Mouse (Mus musculus) intestine, postnatal 0 days (tissue): Measurements from ENCODE around the gene Rab17. TPM values are rescaled to one million over a fixed set of nuclear protein-coding genes. Genes with fewer than 3 reads are reported as not detected.
A peak's percentile ranks its signal among the peaks of the same experiment; 100 is the strongest.

ENCODE experiments used
- ATAC-seq: fragments of 200-750 bp; cut with Nextera tagmentation; 2 replicates; pipeline ENCODE4 v1.8.0; 2017; ENCODE audit warnings: mild to moderate bottlenecking, moderate TSS enrichment, moderate library complexity
- H3K27ac ChIP-seq: fragments of 300-500 bp; sonication (generic); 2 replicates; pipeline ENCODE4 v1.5.1; 2014; ENCODE audit warnings: mild to moderate bottlenecking, low read depth, low read length, moderate library complexity
- H3K27me3 ChIP-seq: fragments of 300-500 bp; sonication (generic); replicated peaks from 2 replicates; pipeline ENCODE4 v1.6.1; 2014; ENCODE audit warnings: low read length, mixed read lengths; ENCODE audit not compliant: control insufficient read depth, insufficient read depth
- H3K36me3 ChIP-seq: fragments of 300-500 bp; sonication (generic); 2 replicates; pipeline ENCODE4 v1.6.1; 2014; ENCODE audit warnings: mild to moderate bottlenecking, moderate library complexity; ENCODE audit not compliant: control insufficient read depth, insufficient read depth
- H3K4me1 ChIP-seq: fragments of 300-500 bp; sonication (generic); replicated peaks from 2 replicates; pipeline ENCODE4 v1.6.1; 2014; ENCODE audit warnings: antibody characterized with exemption, low read length, mixed read lengths; ENCODE audit not compliant: control insufficient read depth, insufficient read depth
- H3K4me2 ChIP-seq: fragments of 300-500 bp; sonication (generic); replicated peaks from 2 replicates; pipeline ENCODE4 v1.6.1; 2014; ENCODE audit warnings: low read depth, mild to moderate bottlenecking, moderate library complexity
- H3K4me3 ChIP-seq: fragments of 300-500 bp; sonication (generic); 2 replicates; pipeline ENCODE4 v1.5.1; 2014; ENCODE audit warnings: low read depth, low read length
- H3K9ac ChIP-seq: fragments of 300-500 bp; sonication (generic); 2 replicates; pipeline ENCODE4 v1.6.1; 2014; ENCODE audit warnings: mild to moderate bottlenecking, low read depth, low read length
- H3K9me3 ChIP-seq: fragments of 300-500 bp; sonication (generic); 2 replicates; pipeline ENCODE4 v1.6.1; 2016; ENCODE audit warnings: mixed run types; ENCODE audit not compliant: control insufficient read depth
- CTCF ChIP-seq: sonication (generic); IDR thresholded peaks from 2 replicates; pipeline ENCODE4 v1.5.1; 2016; ENCODE audit warnings: low read depth, mild to moderate bottlenecking, control low read depth, antibody characterized with exemption, moderate library complexity
- WGBS: fragments of 180-500 bp; shearing (Covaris S2); extraction: QIAGEN DNeasy Blood & Tissue Kit; methylation state at CpG from one replicate; pipeline ENCODE4 v1.1.7; 2014; 5-methylcytosine and 5-hydroxymethylcytosine counted together
- polyA plus RNA-seq: library from polyadenylated mRNA; unstranded; fragments of >200 nt; fragmentation: Nextera tagmentation; extraction: Ambion mirVana; gene quantifications from 2 replicates; pipeline ENCODE4 v1.2.1, GENCODE M21; 2015

The Rab17 gene
- polyA plus RNA-seq, 1 experiment from 2014 or later: 75.4 TPM

GRCm38 (mm10) chr1:90933001-90933400 is 36.5 kb downstream of the Rab17 start:
- Histone ChIP-seq H3K9ac (no peak overlapping the region), H3K4me1 (no peaks in the 10 kb centered on the region), H3K36me3 (peaks cover 5% of the 10 kb centered on the region; the same call in 1 of the 2 replicates), H3K4me3 (no peak overlapping the region), H3K4me2 (no peak overlapping the region), H3K9me3 (no peaks in the 10 kb centered on the region), H3K27ac (no peak overlapping the region), H3K27me3 (no peaks in the 10 kb centered on the region)
- 78% methylated on average over 5 of the region's 5 CpGs for whole genome bisulfite sequencing
- TF ChIP-seq CTCF: no peak
- ATAC-seq: no peak

- H3K4me3 ChIP-seq: peak overlapping the region; percentile 21; the same call in 1 of the 2 replicates
- no peak overlapping the region for H3K27ac ChIP-seq
- no peaks in the 10 kb centered on the region for H3K4me1 ChIP-seq
- H3K9me3 ChIP-seq: no peaks in the 10 kb centered on the region
- no peak overlapping the region for H3K9ac ChIP-seq
- peak; percentile 96 for TF ChIP-seq CTCF
- peak overlapping the region; percentile 67 for H3K4me2 ChIP-seq
- WGBS: 3% methylated on average over 6 of the region's 6 CpGs
- ATAC-seq: peak; percentile 40; the same call in 1 of the 2 replicates
- H3K27me3 ChIP-seq: no peaks in the 10 kb centered on the region
- peaks cover 5% of the 10 kb centered on the region; the same call in 1 of the 2 replicates for H3K36me3 ChIP-seq
These were observed 40.9 kb downstream of the Rab17 start for GRCm38 (mm10) chr1:90928575-90928934.

- Histone ChIP-seq H3K27ac (peak overlapping the region; percentile 23; the same call in 1 of the 2 replicates), H3K27me3 (no peaks in the 10 kb centered on the region), H3K4me2 (peak overlapping the region; percentile 67), H3K36me3 (peaks cover 5% of the 10 kb centered on the region; the same call in 1 of the 2 replicates), H3K4me1 (no peaks in the 10 kb centered on the region), H3K4me3 (peak overlapping the region; percentile 21; the same call in 1 of the 2 replicates), H3K9me3 (no peaks in the 10 kb centered on the region), H3K9ac (peak overlapping the region; percentile 8; the same call in 1 of the 2 replicates)
- ATAC-seq: peak; percentile 25; the same call in 1 of the 2 replicates
- TF ChIP-seq CTCF: peak; percentile 21; the same call in 1 of the 2 replicates
- 6% methylated on average over 23 of the region's 23 CpGs for WGBS
These were observed 41.4 kb downstream of the Rab17 start for GRCm38 (mm10) chr1:90927929-90928574.

- Histone ChIP-seq H3K36me3 (peaks cover 5% of the 10 kb centered on the region; the same call in 1 of the 2 replicates), H3K27me3 (no peaks in the 10 kb centered on the region), H3K4me3 (no peak overlapping the region), H3K4me1 (no peaks in the 10 kb centered on the region; the same call in 1 of the 2 replicates), H3K4me2 (peak overlapping the region; percentile 67), H3K27ac (peak overlapping the region; percentile 23; the same call in 1 of the 2 replicates), H3K9ac (no peak overlapping the region), H3K9me3 (no peaks in the 10 kb centered on the region)
- ATAC-seq: peak; percentile 82
- no peak for TF ChIP-seq CTCF
- 28% methylated on average over 15 of the region's 15 CpGs for WGBS
These were observed 42.2 kb downstream of the Rab17 start for GRCm38 (mm10) chr1:90927308-90927707.

GRCm38 (mm10) chr1:90926030-90926429 is 43.4 kb downstream of the Rab17 start:
- Histone ChIP-seq H3K4me1 (no peaks in the 10 kb centered on the region; the same call in 1 of the 2 replicates), H3K4me3 (no peak overlapping the region), H3K9me3 (no peaks in the 10 kb centered on the region), H3K4me2 (no peak overlapping the region), H3K27ac (no peak overlapping the region), H3K27me3 (no peaks in the 10 kb centered on the region), H3K36me3 (peaks cover 5% of the 10 kb centered on the region; the same call in 1 of the 2 replicates), H3K9ac (no peak overlapping the region)
- TF ChIP-seq CTCF: no peak
- WGBS: 75% methylated on average over 4 of the region's 4 CpGs
- ATAC-seq: no peak

GRCm38 (mm10) chr1:90921687-90922086 is 47.8 kb downstream of the Rab17 start:
- H3K27me3 ChIP-seq: no peaks in the 10 kb centered on the region
- H3K4me3 ChIP-seq: no peak overlapping the region
- peak; percentile 83 for ATAC-seq
- H3K27ac ChIP-seq: peak overlapping the region; percentile 22
- 47% methylated on average over 9 of the region's 9 CpGs for WGBS
- H3K4me2 ChIP-seq: no peak overlapping the region
- H3K9me3 ChIP-seq: no peaks in the 10 kb centered on the region
- H3K4me1 ChIP-seq: peaks cover 4% of the 10 kb centered on the region
- H3K9ac ChIP-seq: no peak overlapping the region
- TF ChIP-seq CTCF: no peak
- H3K36me3 ChIP-seq: no peaks in the 10 kb centered on the region
